Mouse (Mus musculus): ENCODE measurements around the gene Hist1h4j.
"Not testable (repeated sequence)": the region's sequence is repeated elsewhere in the genome, so short reads cannot be mapped to it uniquely, and the experiment has no call there.

Hist1h4j gene

DNA sequence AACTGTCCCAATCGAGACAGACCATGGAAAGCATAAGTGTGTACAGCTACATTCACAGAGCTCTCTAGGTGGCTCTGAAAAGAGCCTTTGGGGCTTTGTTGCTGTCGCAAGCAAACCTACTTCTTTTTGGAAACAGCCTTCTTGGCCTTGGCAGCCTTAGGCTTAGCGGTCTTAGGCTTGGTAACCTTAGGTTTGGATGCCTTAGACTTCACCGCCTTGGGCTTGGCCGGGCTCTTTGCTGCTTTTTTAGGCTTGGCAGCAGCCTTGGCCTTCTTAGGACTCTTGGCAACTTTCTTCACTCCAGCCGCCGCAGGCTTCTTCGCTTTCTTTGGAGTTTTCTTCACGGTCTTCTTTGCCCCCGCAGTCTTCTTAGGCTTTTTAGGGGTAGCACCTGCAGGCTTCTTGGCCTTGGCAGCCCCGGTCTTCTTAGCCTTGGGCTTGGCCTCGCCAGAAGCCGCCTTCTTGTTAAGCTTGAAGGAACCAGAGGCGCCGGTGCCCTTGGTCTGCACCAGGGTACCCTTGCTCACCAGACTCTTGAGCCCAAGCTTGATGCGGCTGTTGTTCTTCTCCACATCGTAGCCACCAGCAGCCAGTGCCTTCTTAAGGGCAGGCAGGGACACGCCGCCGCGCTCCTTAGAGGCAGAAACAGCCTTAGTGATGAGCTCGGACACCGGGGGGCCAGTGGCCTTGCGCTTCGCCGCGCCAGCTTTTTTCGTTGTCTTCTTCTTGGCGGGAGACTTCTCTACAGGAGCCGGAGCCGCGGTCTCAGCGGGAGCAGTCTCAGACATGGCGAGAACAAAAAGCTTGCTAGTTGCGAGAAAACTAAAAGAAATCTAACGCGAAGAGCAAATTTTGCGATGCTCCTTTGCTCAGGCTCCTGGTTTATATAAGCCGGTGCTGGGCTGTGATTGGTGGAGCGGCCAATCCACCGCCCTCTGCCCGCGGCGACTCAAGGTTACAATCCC, 45.2 kb downstream of the Hist1h4j start, which contains the start of gene Hist1h1b:
Hist1h1b (minus strand) TSS at position 859 of the 965 bp plus-strand sequence.
- no peak for DNase-seq (ENCODE audit: extremely low read depth, low read depth, low spot score)

- no peak for DNase-seq (ENCODE audit: extremely low read depth, low read depth, low spot score)
Observed at GRCm38 (mm10) chr13:21781021-21781555, 46.2 kb downstream of the Hist1h4j start.

DNA sequence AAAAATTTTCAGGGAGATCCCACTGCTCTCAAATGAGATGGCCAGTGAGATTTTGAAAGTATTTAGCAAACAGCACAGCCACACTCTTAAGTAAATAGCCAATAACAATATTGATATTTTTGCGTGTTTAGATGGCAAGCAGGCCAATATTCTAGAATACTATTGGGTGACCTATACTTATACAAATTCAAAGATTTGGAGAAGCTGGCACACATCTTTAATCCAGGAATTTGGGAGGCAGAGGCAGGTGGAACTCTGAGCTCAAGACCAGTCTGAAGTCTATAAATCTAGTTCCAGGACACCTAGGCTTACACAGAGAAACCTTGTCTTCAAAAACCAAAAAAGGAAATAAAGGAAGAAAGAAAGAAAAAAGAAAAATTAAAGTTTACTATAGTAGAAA, 46.8 kb downstream of the Hist1h4j start:
- DNase-seq (ENCODE audit: extremely low read depth, low read depth, low spot score): no peak

DNA sequence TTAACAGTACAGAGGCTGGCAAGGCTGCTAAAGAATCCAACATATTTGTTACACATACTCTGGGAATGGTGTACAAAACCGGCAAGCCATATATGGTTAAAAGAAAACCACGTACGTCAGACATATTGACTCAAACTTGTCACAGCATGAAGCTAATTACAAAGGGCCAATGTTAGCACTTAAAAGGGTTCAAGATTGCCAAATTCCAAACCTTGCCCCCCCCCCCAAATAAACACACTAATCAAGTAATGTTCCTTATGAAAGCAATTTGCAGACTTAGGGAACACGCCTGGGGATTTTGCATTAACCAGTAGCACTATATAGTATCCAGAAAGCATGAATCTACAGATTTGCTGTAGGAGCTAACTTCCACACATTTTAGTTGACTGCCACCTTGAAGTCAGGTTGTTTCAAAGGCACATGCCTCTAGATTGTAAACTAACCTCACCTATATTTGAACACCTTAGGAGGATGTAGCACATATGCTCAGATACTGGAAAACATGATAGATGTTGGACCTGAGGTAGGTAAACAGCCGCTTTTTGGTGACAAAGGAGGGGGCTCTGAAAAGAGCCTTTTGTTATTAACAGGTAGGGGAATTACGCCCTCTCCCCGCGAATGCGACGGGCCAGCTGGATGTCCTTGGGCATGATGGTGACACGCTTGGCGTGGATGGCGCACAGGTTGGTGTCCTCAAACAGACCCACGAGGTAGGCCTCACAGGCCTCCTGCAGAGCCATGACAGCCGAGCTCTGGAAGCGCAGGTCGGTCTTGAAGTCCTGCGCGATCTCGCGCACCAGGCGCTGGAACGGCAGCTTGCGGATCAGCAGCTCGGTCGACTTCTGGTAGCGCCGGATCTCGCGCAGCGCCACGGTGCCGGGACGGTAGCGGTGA, 47.7 kb downstream of the Hist1h4j start:
- not testable (repeated sequence) for DNase-seq (ENCODE audit: extremely low read depth, low read depth, low spot score)

DNA sequence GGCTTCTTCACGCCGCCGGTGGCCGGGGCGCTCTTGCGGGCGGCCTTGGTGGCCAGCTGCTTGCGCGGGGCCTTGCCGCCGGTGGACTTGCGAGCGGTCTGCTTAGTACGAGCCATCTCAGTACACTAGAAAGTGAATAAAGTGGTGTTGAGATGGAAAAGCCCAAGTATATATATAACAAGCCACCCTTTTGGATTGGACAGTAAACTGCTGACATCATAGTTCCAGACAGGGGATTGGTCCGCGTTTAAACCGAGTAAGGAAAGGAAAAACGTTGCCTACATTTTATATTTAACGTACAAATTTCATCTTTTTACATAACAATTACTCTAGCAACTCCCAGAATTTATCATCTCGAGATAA, 48.4 kb downstream of the Hist1h4j start, which contains the start of gene Hist1h3i:
Hist1h3i (minus strand) TSS at position 116 of the 363 bp plus-strand sequence.
- no peak for DNase-seq (ENCODE audit: extremely low read depth, low read depth, low spot score)

DNA sequence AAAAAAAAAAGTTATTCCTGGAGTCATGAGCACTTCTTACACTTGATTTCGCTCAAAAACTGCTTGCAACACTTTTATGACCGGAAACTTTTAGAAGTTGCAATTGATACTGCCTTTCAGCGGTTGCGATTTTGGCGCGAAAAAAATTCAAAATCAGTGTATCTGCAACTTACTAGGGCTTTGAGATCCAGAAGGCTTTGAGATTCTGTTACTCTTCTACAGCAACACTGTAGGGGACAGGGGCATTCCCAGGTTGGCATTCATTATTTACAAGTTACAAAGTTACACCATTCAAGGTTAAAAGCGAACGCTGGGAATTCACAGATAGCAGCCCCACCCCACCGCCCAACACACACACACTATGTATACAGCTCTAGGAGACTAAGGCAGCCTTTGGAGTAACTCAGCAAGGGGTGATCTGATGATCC, 48.9 kb downstream of the Hist1h4j start:
- DNase-seq (ENCODE audit: extremely low read depth, low read depth, low spot score): no peak

- DNase-seq (ENCODE audit: extremely low read depth, low read depth, low spot score): no peak
Observed at GRCm38 (mm10) chr13:21784311-21784710, 49.4 kb downstream of the Hist1h4j start.
